Mouse (Mus musculus): Measurements from ENCODE around the gene Clasp1. TPM values are rescaled to one million over a fixed set of nuclear protein-coding genes. Genes with fewer than 3 reads are reported as not detected.

The Clasp1 gene
- 5.0 and 6.3 TPM in 2 replicates for polyA plus RNA-seq (2012; rRNA removed)

DNA sequence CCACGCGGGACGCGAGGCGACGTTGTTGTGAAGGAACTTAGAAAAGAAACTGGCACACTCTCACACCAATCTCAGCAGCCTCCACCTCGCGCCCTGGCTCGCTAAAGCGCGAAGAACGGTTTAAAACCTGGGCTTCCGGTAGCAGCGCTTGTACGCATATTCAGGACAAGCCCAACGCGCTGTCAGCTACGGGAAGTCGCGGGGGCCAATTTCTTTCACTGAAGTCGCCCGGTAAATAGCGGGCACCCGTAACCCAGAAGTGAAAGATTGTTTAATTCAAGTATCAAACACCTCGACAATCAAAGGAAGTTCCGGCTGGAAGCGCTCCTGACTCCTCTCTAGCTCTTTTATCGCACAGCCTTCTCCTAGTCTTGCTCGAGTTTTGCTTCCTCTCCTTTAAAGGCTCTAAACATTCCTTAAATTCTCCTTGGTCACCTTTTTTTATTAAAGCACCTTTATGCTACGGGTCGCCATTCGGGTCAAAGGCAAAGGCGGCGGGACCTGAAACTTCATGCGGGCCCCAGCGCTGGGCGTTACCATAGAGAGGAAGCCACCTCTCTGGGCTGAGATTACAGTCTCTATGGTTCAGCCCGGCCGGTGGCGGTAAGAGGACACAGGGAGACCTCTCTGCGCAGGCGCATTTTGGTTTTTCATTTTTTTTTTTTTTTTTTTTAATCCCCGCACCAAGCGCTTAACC, at the start of gene Clasp1:
Gene Clasp1, plus strand, starts transcription at position 302 of the 697 bp plus-strand sequence.

GRCm38 (mm10) chr1:118627781-118628464, 239.1 kb downstream of the Clasp1 start, which contains the start of gene Tfcp2l1:
TSS of gene Tfcp2l1 (plus strand) at chr1:118627945.

Other genes with a start within 250 kb of the Clasp1 start
- not detected in 2 replicates for gene Gm29106, start 212.5 kb upstream of the Clasp1 start, polyA plus RNA-seq (2012; rRNA removed)
- gene Tsn, start 77.3 kb upstream of the Clasp1 start, polyA plus RNA-seq (2012; rRNA removed): 8.8 and 8.9 TPM in 2 replicates
- 0.77 and 0.85 TPM in 2 replicates for gene Nifk, start 67.2 kb upstream of the Clasp1 start, polyA plus RNA-seq (2012; rRNA removed)
- gene Tfcp2l1, start 238.9 kb downstream of the Clasp1 start, polyA plus RNA-seq (2012; rRNA removed): 25.7 and 34.7 TPM in 2 replicates